Mouse (Mus musculus) hindbrain, embryonic 13.5 days (tissue): ENCODE results near the gene Brd3. TPM values are rescaled to one million over a fixed set of nuclear protein-coding genes. Genes with fewer than 3 reads are reported as not detected.

Experiments
- ATAC-seq: fragments of 200-750 bp; cut with Nextera tagmentation; 2 replicates; pipeline ENCODE4 v1.8.0; 2017; ENCODE audit warnings: moderate TSS enrichment; ENCODE audit not compliant: low FRiP score
- H3K27ac ChIP-seq: fragments of 300-500 bp; sonication (generic); 2 replicates; pipeline ENCODE4 v1.5.1; 2015; ENCODE audit warnings: inconsistent platforms, mild to moderate bottlenecking, moderate library complexity
- H3K27me3 ChIP-seq: fragments of 300-500 bp; sonication (generic); 2 replicates; pipeline ENCODE4 v1.6.1; 2015; ENCODE audit warnings: mild to moderate bottlenecking, inconsistent platforms
- H3K36me3 ChIP-seq: fragments of 300-500 bp; sonication (generic); 2 replicates; pipeline ENCODE4 v1.6.1; 2015; ENCODE audit warnings: mild to moderate bottlenecking, inconsistent platforms
- H3K4me1 ChIP-seq: fragments of 300-500 bp; sonication (generic); replicated peaks from 2 replicates; pipeline ENCODE4 v1.6.1; 2015; ENCODE audit warnings: inconsistent platforms
- H3K4me2 ChIP-seq: fragments of 300-500 bp; sonication (generic); 2 replicates; pipeline ENCODE4 v1.6.1; 2015; ENCODE audit warnings: inconsistent platforms, mild to moderate bottlenecking, moderate library complexity
- H3K4me3 ChIP-seq: fragments of 300-500 bp; sonication (generic); 2 replicates; pipeline ENCODE4 v1.5.1; 2015; ENCODE audit warnings: mild to moderate bottlenecking, inconsistent platforms
- H3K9ac ChIP-seq: fragments of 300-500 bp; sonication (generic); 2 replicates; pipeline ENCODE4 v1.6.1; 2015; ENCODE audit warnings: mild to moderate bottlenecking, inconsistent platforms
- H3K9me3 ChIP-seq: fragments of 300-500 bp; sonication (generic); 2 replicates; pipeline ENCODE4 v1.6.1; 2016; ENCODE audit warnings: inconsistent platforms
- WGBS: fragments of 180-500 bp; shearing (Covaris S2); methylation state at CpG from one replicate; pipeline ENCODE4 v1.1.7; 2015; 5-methylcytosine and 5-hydroxymethylcytosine counted together
- polyA plus RNA-seq: library from polyadenylated mRNA; unstranded; fragments of >200 nt; fragmentation: Nextera tagmentation; extraction: Ambion mirVana; gene quantifications from 2 replicates; pipeline ENCODE4 v1.2.1, GENCODE M21; 2015

Brd3 gene
- polyA plus RNA-seq, 1 experiment from 2014 or later, result 130 TPM

GRCm38 (mm10) chr2:27505539-27505938 is 1.9 kb downstream of the Brd3 start:
- H3K4me3 ChIP-seq, result no peak overlapping the region
- H3K9ac ChIP-seq, result peak overlapping the region; percentile 29; the same call in 1 of the 2 replicates
- H3K4me1 ChIP-seq, result 0 out of 2 replicates have a peak, but pooled peaks cover 6% of the 10 kb centered on the region
- no peak overlapping the region for H3K27ac ChIP-seq
- ATAC-seq, result no peak
- H3K4me2 ChIP-seq, result no peak overlapping the region
- H3K36me3 ChIP-seq, result no peaks in the 10 kb centered on the region
- H3K27me3 ChIP-seq, result no peaks in the 10 kb centered on the region
- H3K9me3 ChIP-seq, result no peaks in the 10 kb centered on the region
- 13% methylated on average over 6 of the region's 6 CpGs for WGBS

GRCm38 (mm10) chr2:27504113-27504885 is 3.2 kb downstream of the Brd3 start:
- WGBS, result 65% methylated on average over 7 of the region's 7 CpGs
- H3K27me3 ChIP-seq, result no peaks in the 10 kb centered on the region
- H3K27ac ChIP-seq, result no peak overlapping the region
- H3K4me2 ChIP-seq, result no peak overlapping the region
- no peaks in the 10 kb centered on the region for H3K36me3 ChIP-seq
- no peak for ATAC-seq
- H3K9ac ChIP-seq, result no peak overlapping the region
- H3K4me3 ChIP-seq, result no peak overlapping the region
- H3K4me1 ChIP-seq, result 0 out of 2 replicates have a peak, but pooled peaks cover 6% of the 10 kb centered on the region
- H3K9me3 ChIP-seq, result no peaks in the 10 kb centered on the region

- 20% methylated on average over 23 of the region's 23 CpGs for WGBS
- Histone ChIP-seq H3K9me3 (no peaks in the 10 kb centered on the region), H3K27ac (no peak overlapping the region)
Measured at GRCm38 (mm10) chr2:27496391-27497028, 11.0 kb downstream of the Brd3 start.

GRCm38 (mm10) chr2:27493971-27494370 is 13.5 kb downstream of the Brd3 start:
- Histone ChIP-seq H3K4me1 (peaks cover 7% of the 10 kb centered on the region), H3K27me3 (no peaks in the 10 kb centered on the region)

More at GRCm38 (mm10) chr2:27496391-27497028, 11.0 kb downstream of the Brd3 start:
- peak overlapping the region; percentile 56 for H3K4me2 ChIP-seq
- no peaks in the 10 kb centered on the region for H3K36me3 ChIP-seq
- ATAC-seq, result no peak
- no peaks in the 10 kb centered on the region for H3K27me3 ChIP-seq
- peaks cover 7% of the 10 kb centered on the region for H3K4me1 ChIP-seq
- peak overlapping the region; percentile 60 for H3K9ac ChIP-seq
- peak overlapping the region; percentile 31 for H3K4me3 ChIP-seq

GRCm38 (mm10) chr2:27490939-27491338 is 16.5 kb downstream of the Brd3 start:
- no peak overlapping the region for H3K27ac ChIP-seq
- no peaks in the 10 kb centered on the region for H3K36me3 ChIP-seq
- ATAC-seq, result no peak
- no peaks in the 10 kb centered on the region for H3K9me3 ChIP-seq
- H3K27me3 ChIP-seq, result no peaks in the 10 kb centered on the region
- H3K4me3 ChIP-seq, result no peak overlapping the region
- H3K4me1 ChIP-seq, result no peaks in the 10 kb centered on the region
- no peak overlapping the region for H3K9ac ChIP-seq
- no peak overlapping the region for H3K4me2 ChIP-seq
- 90% methylated on average over 2 of the region's 2 CpGs for WGBS

More at GRCm38 (mm10) chr2:27493971-27494370, 13.5 kb downstream of the Brd3 start:
- no peak overlapping the region for H3K27ac ChIP-seq
- H3K4me2 ChIP-seq, result no peak overlapping the region
- 97% methylated on average over 3 of the region's 3 CpGs for WGBS
- ATAC-seq, result no peak
- no peaks in the 10 kb centered on the region for H3K36me3 ChIP-seq
- no peak overlapping the region for H3K9ac ChIP-seq
- no peak overlapping the region for H3K4me3 ChIP-seq
- no peaks in the 10 kb centered on the region for H3K9me3 ChIP-seq

- no peak overlapping the region for H3K4me3 ChIP-seq
- no peak overlapping the region for H3K9ac ChIP-seq
- no peaks in the 10 kb centered on the region for H3K4me1 ChIP-seq
- H3K36me3 ChIP-seq, result no peaks in the 10 kb centered on the region
- no peak overlapping the region for H3K4me2 ChIP-seq
- WGBS, result 100% methylated on average over 1 of the region's 1 CpGs
- no peaks in the 10 kb centered on the region for H3K27me3 ChIP-seq
- H3K9me3 ChIP-seq, result no peaks in the 10 kb centered on the region
- no peak overlapping the region for H3K27ac ChIP-seq
- no peak for ATAC-seq
Measured at GRCm38 (mm10) chr2:27488362-27488761, 19.1 kb downstream of the Brd3 start.

GRCm38 (mm10) chr2:27487336-27488049 is 20.0 kb downstream of the Brd3 start:
- no peaks in the 10 kb centered on the region for H3K36me3 ChIP-seq
- no peak overlapping the region for H3K4me2 ChIP-seq
- no peak overlapping the region for H3K4me3 ChIP-seq
- no peaks in the 10 kb centered on the region for H3K9me3 ChIP-seq
- 89% methylated on average over 3 of the region's 4 CpGs for WGBS
- no peak for ATAC-seq
- no peaks in the 10 kb centered on the region for H3K27me3 ChIP-seq
- no peaks in the 10 kb centered on the region for H3K4me1 ChIP-seq
- no peak overlapping the region for H3K9ac ChIP-seq
- no peak overlapping the region for H3K27ac ChIP-seq

- Histone ChIP-seq H3K4me3 (no peak overlapping the region), H3K36me3 (no peaks in the 10 kb centered on the region), H3K9ac (no peak overlapping the region), H3K27me3 (no peaks in the 10 kb centered on the region), H3K9me3 (no peaks in the 10 kb centered on the region), H3K4me1 (no peaks in the 10 kb centered on the region), H3K27ac (no peak overlapping the region), H3K4me2 (no peak overlapping the region)
- 71% methylated on average over 4 of the region's 4 CpGs for WGBS
- no peak for ATAC-seq
Measured at GRCm38 (mm10) chr2:27486725-27487124, 20.7 kb downstream of the Brd3 start.

- Histone ChIP-seq H3K36me3 (no peaks in the 10 kb centered on the region), H3K27me3 (no peaks in the 10 kb centered on the region), H3K4me3 (no peak overlapping the region), H3K4me1 (no peaks in the 10 kb centered on the region), H3K4me2 (no peak overlapping the region), H3K9me3 (no peaks in the 10 kb centered on the region), H3K9ac (no peak overlapping the region; the same call in 1 of the 2 replicates), H3K27ac (no peak overlapping the region)
- WGBS, result 83% methylated on average over 7 of the region's 7 CpGs
- ATAC-seq, result no peak
Measured at GRCm38 (mm10) chr2:27482265-27482861, 25.1 kb downstream of the Brd3 start.

- WGBS, result 78% methylated on average over 4 of the region's 4 CpGs
- Histone ChIP-seq H3K27me3 (no peaks in the 10 kb centered on the region), H3K36me3 (no peaks in the 10 kb centered on the region), H3K4me2 (no peak overlapping the region), H3K27ac (no peak overlapping the region), H3K4me1 (peaks cover 9% of the 10 kb centered on the region), H3K9ac (no peak overlapping the region), H3K9me3 (no peaks in the 10 kb centered on the region), H3K4me3 (no peak overlapping the region)
- no peak for ATAC-seq
Measured at GRCm38 (mm10) chr2:27480367-27480766, 27.1 kb downstream of the Brd3 start.

- ATAC-seq, result no peak
- H3K36me3 ChIP-seq, result no peaks in the 10 kb centered on the region
- peaks cover 9% of the 10 kb centered on the region for H3K4me1 ChIP-seq
- H3K27me3 ChIP-seq, result no peaks in the 10 kb centered on the region
- 66% methylated on average over 4 of the region's 4 CpGs for WGBS
- H3K27ac ChIP-seq, result no peak overlapping the region
- no peaks in the 10 kb centered on the region for H3K9me3 ChIP-seq
- no peak overlapping the region for H3K4me2 ChIP-seq
- H3K9ac ChIP-seq, result no peak overlapping the region
- no peak overlapping the region for H3K4me3 ChIP-seq
Measured at GRCm38 (mm10) chr2:27479821-27480220, 27.6 kb downstream of the Brd3 start.
